Mouse (Mus musculus) layer of hippocampus, postnatal 14 days (tissue): ENCODE results near the gene Ddx23. TPM values are rescaled to one million over a fixed set of nuclear protein-coding genes. Genes with fewer than 3 reads are reported as not detected.

ENCODE experiments used
- DNase-seq, 2 experiments: peaks; one replicate each; pipeline ENCODE4 v3.0.0; 2021 to 2022; ENCODE audit warnings: low spot score in 2 of 2, mixed read lengths in 1 of 2
- total RNA-seq, 2 experiments: library from RNA; stranded (reverse); gene quantifications; 2 replicates each; pipeline ENCODE4 v1.2.3; 2021

The Ddx23 gene
- total RNA-seq, 2 experiments from 2014 or later = 60.3 to 70.2 TPM

DNA sequence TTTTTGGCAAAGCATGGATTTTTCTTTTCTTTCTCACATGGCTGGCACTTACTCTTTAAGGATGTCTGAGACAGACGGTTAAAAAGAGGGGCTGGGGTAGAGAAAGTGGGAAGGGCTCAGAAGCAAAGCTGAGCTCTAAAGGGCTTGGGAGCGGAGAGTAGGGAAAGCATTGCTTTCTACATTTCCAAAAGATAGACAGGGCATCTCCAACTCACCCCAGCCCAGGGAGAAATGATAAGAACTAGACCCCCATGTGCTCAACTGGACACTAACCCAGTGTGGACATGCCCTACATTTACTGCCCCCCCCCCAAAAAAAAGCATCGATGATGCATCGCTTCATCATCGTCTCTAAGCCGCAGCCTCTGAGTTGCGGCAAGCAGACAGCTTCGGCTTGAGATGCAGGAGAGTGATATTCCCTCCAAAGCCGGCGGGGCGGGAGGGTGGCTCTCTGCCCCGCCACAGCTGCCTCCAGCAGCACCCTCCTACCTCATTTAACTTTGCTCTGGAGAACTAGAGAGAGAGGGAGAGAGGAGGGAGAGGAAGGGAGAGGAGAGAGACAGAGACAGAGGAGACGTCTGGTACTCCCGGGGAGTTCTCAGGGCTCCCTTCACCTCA, 13.0 kb upstream of the Ddx23 start:
- no peak for DNase-seq

DNA sequence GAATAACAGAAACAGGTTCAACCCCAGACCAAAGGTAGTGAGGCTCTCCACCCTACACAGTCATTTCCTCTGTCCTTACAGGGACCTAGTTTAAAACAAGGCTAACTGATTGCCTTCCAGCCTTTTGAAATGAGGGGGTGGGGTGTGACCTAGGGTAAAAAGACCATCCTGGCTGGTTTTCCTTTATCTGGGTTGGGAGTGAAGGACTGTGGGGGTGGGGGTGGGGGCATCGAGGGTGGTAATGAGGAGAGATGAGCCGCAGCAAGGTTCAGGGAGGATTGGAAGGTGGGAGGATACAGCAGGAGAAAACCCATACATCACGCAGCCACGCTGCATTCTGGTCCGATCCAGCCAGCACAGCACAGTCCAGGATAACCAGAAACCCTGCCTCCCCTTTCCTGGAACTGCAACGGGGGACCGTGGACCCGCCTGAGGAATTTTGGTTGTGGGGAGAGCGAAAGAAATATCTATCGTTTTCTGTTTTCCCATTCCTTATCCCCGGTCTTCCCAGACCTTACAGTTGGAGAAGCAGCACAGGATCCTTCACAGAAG, 12.4 kb upstream of the Ddx23 start:
- no peak for DNase-seq

DNA sequence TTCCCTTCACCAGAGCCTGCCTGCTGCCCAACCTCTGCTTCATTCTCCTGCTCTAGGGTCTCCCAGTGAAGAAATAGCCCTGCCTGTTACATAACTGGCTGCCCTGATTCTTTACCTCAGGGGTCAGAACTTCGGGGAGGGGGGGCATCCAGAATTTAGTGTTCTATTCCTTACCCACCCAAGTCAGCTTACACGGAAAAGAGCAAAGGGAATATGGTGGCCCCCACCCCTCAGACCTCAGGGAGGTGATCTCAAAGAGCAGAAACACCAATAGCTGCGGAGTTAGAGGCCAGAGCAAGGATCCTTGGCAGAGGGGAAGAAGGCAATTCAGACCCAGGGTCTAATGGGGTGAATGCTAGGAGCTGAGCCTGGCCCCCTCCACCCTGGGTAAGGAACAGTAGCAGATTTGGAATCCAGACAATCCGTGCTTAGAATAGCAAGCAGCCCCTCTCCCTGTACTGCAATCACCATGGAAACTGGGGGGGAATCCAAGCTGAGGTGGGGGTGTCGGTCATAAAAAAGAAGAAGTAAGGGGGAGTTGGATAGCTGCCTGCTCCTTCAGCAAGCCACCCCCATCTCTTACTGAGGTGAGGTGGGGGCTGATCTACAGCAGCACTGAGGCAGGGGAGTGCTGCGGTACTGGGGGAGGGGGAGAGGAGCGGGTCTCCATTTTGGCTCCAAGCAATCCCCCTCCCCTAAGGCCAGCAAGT, 11.7 kb upstream of the Ddx23 start:
- DNase-seq = peak in 1 of 2 experiments; percentile 65

DNA sequence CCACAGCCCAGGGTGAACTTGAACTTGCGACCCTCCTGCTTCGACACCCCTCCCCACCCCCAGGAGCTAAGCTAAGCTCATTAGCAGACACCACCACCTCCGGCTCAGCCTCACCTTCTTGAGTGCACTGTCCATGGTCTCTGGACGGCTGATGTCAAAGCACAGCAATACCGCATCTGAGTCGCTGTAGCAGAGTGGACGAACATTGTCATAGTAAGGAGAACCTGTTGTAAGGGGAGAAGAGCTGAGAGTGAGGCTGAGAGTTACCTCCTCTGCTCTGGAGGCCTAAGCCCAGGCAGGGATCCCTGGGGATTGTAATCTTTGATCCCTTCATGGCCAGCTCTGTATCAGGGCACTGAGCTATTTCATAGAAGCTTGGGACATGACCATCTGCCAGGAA, 11.0 kb upstream of the Ddx23 start:
- DNase-seq = no peak

DNA sequence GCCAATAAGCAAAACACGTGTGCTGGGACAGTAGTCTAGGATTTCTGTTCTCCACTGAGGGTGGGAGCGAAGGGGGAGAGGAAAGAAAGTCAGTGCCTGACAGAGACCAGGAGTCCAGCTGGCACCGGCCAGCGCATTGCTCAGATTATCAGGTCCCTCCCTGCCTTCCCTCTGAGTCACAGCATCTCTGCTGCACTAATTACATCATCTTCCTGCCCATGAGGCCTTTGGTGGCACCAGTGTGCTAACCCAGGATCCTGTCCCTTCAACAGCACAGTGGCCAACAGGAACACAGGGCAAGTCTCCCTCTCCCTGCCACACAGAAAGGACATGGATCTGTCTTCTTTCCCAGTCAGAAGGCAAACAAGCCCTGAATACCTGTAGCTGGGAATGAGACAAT, 9.9 kb upstream of the Ddx23 start:
- DNase-seq = no peak

DNA sequence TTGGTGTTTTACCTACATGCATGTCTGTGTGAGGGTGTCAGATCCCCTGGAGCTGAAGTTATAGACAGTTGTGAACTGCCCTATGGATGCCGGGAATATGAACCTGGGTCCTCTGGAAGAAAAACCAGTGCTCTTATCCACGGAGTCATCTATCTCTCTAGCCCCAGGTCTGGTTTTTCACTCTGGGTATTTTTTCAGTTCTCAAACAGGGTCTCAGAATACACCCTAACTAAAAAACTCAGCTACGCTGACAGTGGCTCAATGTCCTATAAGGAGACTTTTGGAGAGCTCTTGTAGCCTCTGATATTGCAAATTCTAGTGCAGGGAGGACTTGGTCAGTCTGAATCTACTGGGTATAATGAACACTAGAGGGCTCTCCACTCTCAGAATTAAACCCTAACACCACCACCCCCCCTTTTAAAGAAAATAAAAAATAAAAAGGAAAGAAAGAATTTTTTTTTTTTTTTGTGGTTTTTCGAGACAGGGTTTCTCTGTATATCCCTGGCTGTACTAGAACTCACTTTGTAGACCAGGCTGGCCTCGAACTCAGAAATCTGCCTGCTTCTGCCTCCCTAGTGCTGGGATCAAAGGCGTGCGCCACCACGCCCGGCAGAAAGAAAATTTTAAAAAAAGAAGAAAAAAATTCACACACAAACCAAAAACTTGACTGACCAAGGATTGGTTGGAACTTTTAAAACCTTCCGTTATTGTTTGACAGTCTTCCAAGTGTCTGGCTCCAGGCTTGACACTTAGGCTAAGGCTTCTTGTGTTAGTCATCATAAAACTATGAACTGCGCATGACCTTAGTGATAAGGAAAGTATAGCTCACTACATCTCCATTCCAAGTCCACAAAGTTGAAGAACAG, 1.6 kb upstream of the Ddx23 start:
- peak in 1 of 2 experiments; percentile 42 for DNase-seq

DNA sequence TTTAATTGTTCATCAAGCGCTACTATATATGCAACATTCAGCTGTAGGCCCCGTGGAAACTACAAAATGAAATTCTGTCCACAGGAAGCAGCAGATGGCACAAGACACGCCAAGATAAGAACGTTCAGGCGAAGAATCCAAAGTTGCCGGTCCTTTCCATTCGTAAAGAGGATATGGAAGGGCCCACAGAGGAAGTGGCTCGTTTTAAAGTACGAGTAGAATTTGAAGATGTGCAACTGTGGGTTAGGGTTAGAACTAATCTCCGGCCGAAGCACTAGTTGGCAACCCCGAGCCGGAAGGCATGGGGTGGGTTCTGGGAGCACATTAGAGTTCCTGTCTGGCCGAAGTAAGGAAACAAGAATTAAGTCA, 512 bp downstream of the Ddx23 start:
- no peak for DNase-seq

DNA sequence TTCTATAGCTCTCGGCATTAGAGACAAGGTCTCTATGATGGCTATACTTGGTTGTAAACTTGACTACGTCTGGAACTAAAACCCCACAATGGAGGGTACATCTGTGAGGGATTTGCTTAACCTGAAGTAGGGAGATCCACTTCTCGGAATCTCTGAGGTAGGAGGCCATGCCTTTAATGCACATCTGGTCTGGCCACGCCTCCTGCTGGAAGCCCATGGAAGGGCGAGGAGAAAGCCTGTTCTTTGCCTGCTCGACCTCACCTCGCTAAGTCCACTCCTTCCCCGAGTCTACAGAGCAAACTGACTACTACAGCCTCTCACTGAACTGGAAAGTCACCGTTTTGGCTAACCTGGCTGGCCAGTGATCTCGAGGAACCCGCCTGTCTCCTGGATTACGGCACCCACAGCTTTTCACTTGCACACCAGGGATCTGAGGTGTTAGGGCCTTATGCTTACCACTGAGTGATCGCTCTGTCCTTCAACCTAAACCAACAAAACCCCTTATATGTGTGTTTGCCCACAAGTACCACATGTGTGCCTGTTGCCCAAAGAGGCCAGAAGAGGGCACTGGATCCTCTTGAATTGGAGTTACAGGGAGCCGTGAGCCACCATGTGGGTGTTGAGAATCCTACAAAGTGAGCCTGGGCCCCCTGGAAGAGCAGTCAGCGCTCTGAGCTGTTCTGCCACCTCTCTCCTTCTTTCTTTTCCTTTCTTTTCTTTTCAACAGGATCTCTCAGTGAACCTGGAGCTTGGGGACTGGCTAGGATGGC, 5.5 kb downstream of the Ddx23 start:
- no peak for DNase-seq

DNA sequence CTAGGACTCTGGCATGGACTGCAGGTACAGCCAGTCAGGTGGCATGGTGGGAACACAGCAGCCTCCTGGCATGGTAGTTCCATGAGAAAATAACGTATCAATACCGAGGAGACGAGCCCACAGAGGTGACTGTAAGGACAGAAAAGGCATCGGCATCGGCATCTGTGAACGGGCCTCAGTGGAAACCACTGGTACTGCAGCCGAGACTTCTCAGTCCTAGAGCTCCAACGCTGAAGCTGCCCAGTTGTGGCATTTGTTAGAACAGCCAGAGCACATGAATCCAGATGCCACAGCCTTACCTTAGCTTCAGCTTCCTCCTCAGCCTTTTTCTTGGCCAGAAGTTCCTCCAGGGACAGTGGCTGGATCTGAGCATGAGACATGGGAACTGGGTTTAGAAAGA, 10.5 kb downstream of the Ddx23 start:
- DNase-seq = no peak

DNA sequence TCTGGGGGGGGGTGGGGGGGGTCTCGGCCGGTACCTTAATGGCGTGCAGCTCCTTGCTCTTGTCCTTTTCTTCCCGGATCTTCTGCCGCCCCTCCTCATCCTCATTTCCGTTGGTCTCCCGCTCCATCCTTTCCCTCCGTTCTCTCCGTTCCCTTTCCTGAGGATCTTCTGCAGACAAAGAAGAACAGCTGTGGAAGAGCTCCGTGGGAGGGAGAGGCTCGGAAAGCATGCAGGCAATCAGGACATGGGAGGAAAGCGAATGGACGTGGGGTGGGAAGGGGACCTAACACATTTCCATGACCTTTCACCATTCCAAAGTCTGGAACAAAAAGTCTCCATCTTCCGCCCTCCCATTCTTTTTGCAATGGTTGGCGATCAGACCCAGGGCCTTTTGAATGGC, 11.3 kb downstream of the Ddx23 start:
- DNase-seq = no peak

DNA sequence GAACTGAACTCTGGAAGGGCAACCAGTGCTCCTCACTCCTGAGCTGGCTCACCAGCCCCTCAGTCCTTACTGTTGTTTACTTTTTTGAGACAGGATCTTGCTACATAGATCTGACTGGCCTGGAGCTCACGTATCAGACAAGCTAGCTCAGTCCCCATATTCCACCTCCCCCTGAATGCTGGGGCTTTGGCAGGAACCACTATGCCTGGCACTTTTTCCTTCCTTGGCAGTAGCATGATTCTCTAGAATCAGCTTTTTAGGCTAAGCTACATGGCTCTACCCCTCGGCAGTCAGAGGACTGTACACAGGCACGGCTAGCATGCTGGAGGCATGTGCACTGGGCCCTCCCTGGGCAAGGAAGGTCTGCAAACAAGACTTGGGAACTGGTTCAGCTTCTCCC, 14.6 kb downstream of the Ddx23 start:
- DNase-seq = peak in 1 of 2 experiments; percentile 66

DNA sequence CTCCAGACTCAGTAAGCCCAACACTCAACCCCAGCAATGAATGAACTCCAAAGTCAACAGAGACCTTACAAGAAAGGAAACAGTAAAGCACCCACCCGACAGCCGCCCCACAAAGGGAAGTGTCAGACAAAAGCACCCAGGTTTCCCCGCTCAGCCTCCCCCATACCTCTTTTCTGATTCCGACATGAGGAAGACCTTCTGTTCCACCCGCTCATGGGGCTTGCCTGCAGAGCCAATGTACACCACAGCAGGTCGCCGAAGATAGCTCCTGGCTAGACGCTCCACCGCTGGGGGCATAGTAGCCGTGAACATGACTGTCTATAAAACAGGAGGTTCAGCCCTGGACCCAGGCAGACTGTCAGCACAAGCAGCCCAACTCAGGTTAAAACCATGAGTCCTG, 15.4 kb downstream of the Ddx23 start:
- DNase-seq = no peak

DNA sequence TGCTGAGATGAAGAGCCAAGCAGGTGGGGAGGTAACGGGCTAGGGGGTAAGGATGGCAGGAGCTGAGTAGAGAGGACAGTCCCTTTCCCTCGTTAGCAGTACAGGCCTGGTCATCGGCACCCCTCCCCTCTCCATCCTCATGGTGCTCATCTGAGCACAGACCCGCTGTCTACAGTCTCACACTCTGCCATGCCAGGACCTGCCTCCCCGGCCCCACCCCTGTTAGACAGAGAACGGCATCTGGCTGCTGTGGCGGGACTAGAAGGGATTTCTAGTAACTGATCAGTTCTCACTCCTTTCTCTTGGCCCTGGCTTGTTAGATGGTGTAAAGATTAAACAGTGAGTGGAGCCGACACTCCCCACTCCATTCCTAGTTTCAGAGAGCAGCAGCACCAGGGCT, 16.0 kb downstream of the Ddx23 start:
- no peak for DNase-seq

DNA sequence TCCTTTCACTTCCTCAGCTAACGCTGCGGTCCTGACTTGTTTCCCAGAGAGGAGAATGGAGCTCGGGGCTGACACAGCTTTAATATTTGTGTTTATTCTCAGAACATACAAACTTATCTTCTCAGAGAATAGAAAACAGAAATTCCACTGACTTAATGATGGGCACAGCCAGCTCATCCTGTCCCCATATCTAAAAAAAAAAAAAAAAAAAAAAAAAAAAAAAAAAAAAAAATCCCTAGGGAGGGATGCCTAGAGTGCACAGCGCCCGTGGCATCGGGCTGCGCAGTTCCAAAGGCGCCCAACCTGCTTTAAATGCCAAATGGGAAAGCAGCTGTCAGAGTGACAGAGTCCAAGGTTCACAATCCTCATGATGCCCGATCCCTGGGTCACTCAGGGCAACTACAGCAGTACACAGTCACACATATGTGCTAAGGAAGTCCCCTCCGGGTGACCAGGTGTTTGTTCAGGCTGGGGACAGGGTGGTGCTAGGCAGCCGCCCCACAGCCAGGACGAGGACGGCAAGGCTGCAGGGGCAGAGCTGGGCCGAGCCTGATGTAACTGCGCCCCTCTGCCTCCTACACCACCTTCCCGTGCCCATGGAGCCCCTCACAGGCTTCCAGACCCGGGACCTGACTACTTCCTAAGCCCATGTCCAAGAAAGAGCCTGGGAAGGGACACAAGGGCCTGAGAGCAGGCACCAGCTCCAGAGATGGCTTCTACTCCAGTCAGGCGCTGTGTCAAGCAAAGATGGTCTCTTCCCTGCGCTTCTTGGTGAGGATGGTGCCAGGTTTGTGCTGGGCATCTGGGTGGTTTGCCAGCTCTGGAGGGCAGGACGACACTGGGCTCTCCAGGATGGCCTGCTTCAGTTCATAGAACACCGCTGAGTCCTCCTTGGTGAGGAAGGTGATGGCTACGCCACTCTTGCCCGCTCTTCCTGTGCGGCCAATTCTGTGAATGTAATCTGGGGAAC, 17.4 kb downstream of the Ddx23 start:
- DNase-seq = no peak

DNA sequence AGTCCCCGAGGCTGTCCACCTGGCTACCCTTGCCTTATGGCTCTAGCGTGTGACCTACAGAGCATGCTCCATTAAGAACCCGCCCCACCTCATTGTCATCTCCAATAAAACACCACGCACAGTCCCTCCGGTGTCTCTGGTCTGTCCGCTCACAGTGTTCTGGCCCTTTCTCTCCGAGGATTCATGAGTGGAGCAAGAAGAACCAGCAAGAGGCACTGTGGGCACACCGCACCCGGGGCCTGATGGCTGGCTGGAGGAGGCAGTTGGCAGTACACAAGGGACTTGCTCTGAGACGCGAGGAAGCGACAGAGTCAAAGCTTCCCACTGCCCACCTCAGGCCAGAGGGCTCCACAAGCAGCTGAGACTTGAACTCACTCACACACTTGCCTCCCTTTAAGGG, 18.3 kb downstream of the Ddx23 start:
- DNase-seq = no peak

DNA sequence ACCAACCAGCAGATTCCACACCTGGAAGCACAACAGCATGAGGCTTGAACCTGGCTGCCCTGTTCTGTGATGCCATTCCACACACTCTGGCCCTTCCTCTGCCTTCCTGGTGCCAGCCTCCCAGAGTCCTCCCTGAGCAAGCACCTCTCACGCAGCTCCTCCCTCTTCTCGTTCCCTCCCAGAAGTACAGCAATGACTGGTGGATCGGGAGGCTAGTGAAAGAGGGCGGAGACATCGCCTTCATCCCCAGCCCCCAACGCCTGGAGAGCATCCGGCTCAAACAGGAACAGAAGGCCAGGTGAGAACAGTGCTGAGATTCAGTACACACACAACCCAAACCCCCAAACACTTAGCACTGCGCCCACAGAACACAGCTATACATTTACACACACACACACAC, 22.5 kb downstream of the Ddx23 start:
- no peak for DNase-seq

DNA sequence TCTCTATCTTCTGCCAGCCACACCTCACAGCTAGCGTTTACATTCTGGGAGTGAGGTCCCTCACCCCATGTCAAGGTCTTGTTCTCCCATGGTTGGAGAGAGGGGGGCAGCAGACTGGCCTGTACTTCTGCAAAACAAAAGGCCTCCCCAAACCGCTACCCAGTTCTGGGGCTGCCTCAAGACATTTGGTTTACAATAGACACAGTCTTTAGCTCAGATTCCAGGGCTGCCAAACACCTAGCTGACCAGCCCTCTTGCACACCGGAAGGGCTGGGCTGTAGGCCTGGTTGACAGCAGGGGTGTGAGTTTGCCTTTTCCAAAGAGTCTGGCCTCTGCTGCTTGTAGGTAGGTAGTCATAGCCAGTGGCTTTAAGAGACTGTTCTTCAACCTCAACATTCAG, 25.5 kb downstream of the Ddx23 start:
- no peak for DNase-seq

DNA sequence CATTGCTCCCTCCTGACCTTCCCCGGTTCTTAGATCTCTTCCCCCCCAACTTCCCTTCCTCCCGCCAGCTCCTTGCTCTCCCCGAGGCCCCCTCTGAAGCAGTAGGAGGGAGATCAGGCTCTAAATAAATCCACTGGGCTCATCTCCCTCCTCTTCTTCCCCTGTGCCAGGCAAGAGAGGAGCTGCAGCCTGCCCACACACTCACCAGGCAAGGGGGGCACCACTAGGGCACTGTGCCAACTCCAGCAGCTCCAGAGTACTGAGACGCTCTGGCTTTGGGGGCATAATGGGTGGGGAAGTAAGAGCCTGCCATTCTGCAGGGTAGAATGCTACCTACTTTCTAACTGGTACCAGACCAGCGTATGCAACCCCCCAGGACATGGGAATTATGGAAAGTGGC, 26.2 kb downstream of the Ddx23 start:
- no peak for DNase-seq

DNA sequence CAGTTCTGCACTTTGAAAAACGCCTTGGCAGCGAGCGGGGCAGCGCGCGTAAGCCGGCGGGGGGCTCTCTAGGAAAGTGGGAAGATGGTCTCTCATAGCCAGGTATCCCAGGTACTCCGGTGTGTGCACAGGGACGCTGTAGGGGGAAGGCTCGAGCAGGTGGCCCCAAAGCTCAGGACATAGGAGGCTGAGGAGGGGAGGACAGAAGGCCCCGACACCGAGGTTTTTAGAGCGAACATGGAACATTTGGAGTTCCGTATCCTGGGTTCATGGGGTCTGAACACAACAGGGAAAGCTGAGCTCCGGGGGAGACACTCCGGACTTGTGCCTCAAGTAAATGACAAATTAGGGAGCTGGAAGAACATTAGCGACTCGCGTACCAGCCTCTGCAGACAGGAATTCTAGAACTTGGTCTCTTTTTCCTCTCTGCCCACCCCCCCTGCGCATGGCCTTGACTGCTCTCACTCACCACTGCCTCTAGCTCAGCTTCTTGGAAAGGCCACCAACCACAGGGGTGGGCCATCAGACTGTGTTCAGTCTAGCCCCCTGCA, 27.3 kb downstream of the Ddx23 start:
- no peak for DNase-seq
